Mouse (Mus musculus): ENCODE measurements around the gene Pklr.

DNA sequence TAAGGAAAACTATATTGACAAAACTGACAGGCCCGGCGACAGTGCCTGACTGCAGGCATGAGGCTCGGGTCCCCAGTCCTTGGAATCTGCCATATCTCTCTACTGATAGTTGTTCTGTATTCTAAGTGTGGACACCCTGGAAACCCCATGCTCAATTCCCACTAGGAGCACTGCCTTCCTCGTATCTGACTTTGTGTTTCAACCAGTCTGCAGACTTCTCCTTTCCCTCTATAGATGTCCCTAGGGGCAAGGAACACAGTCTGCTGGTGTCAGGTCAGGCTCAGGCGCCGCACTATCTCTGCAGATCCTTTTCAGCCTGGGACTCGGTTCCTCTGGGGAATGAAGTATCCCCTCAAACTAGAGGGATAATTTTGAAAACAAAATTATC lies 2.9 kb upstream of the Pklr start:
- TF ChIP-seq CTCF (conservative IDR thresholded peaks at IDR 0.05; ENCODE audit: low read length) (no peak), NANOG (IDR thresholded peaks at IDR 0.05; ENCODE audit: borderline replicate concordance, low read length) (no peak), POU5F1 (IDR thresholded peaks at IDR 0.05; ENCODE audit: borderline replicate concordance, low read length) (no peak)

Measured in E14TG2a.4 (cell line).